Mouse (Mus musculus) forebrain, embryonic 16.5 days (tissue): ENCODE results near the gene Pagr1a. TPM values are rescaled to one million over a fixed set of nuclear protein-coding genes. Genes with fewer than 3 reads are reported as not detected.

Source experiments
- ATAC-seq: fragments of 200-750 bp; cut with Nextera tagmentation; 2 replicates; pipeline ENCODE4 v1.8.0; 2017; ENCODE audit warnings: mild to moderate bottlenecking, moderate library complexity
- H3K27ac ChIP-seq: fragments of 300-500 bp; sonication (generic); 2 replicates; pipeline ENCODE4 v1.5.1; 2014; ENCODE audit warnings: low read length, control low read depth
- H3K27me3 ChIP-seq: fragments of 300-500 bp; sonication (generic); replicated peaks from 2 replicates; pipeline ENCODE4 v1.6.1; 2014; ENCODE audit warnings: low read length; ENCODE audit not compliant: control insufficient read depth, insufficient read depth
- H3K36me3 ChIP-seq: fragments of 300-500 bp; sonication (generic); 2 replicates; pipeline ENCODE4 v1.6.1; 2014; ENCODE audit not compliant: control insufficient read depth, insufficient read depth
- H3K4me1 ChIP-seq: fragments of 300-500 bp; sonication (generic); replicated peaks from 2 replicates; pipeline ENCODE4 v1.6.1; 2014; ENCODE audit warnings: low read length; ENCODE audit not compliant: control insufficient read depth, insufficient read depth
- H3K4me2 ChIP-seq: fragments of 300-500 bp; sonication (generic); 2 replicates; pipeline ENCODE4 v1.6.1; 2014; ENCODE audit warnings: mild to moderate bottlenecking, low read length, control low read depth
- H3K4me3 ChIP-seq: fragments of 300-500 bp; sonication (generic); replicated peaks from 2 replicates; pipeline ENCODE4 v1.5.1; 2014; ENCODE audit warnings: mild to moderate bottlenecking, low read length, control low read depth
- H3K9ac ChIP-seq: fragments of 300-500 bp; sonication (generic); replicated peaks from 2 replicates; pipeline ENCODE4 v1.6.1; 2014; ENCODE audit warnings: low read depth, low read length, control low read depth
- H3K9me3 ChIP-seq: fragments of 300-500 bp; sonication (generic); 2 replicates; pipeline ENCODE4 v1.6.1; 2016; ENCODE audit warnings: low read length; ENCODE audit not compliant: control insufficient read depth
- WGBS: fragments of 180-500 bp; shearing (Covaris S2); extraction: QIAGEN DNeasy Blood & Tissue Kit; methylation state at CpG from one replicate; pipeline ENCODE4 v1.1.7; 2014; 5-methylcytosine and 5-hydroxymethylcytosine counted together
- polyA plus RNA-seq: library from polyadenylated mRNA; unstranded; fragments of >200 nt; fragmentation: Nextera tagmentation; extraction: Ambion mirVana; gene quantifications from 2 replicates; pipeline ENCODE4 v1.2.1, GENCODE M21; 2015

The Pagr1a gene
- polyA plus RNA-seq, 1 experiment from 2014 or later: 22.9 TPM

GRCm38 (mm10) chr7:127026984-127027726 lies 10.0 kb upstream of the Pagr1a start, which contains the start of gene Maz:
Gene Maz (minus strand): TSS chr7:127027037.
- H3K4me1 ChIP-seq: peaks cover 36% of the 10 kb centered on the region
- peak within 1 kb of the TSS; percentile 60 for H3K4me3 ChIP-seq
- peaks cover 7% of the 10 kb centered on the region for H3K36me3 ChIP-seq
- under 1% methylated on average over 50 of the region's 63 CpGs for WGBS
- H3K27ac ChIP-seq: peak within 1 kb of the TSS; percentile 99
- ATAC-seq: peak; percentile 92
- H3K4me2 ChIP-seq: peak within 1 kb of the TSS; percentile 92
- no peaks in the 10 kb centered on the region for H3K9me3 ChIP-seq
- peak within 1 kb of the TSS; percentile 92 for H3K9ac ChIP-seq
- no peaks in the 10 kb centered on the region for H3K27me3 ChIP-seq

GRCm38 (mm10) chr7:127026616-127026983 lies 9.4 kb upstream of the Pagr1a start:
- Histone ChIP-seq H3K9me3 (no peaks in the 10 kb centered on the region), H3K36me3 (peaks cover 7% of the 10 kb centered on the region), H3K27me3 (no peaks in the 10 kb centered on the region), H3K27ac (peak overlapping the region; percentile 99), H3K4me2 (peak overlapping the region; percentile 92; the same call in 1 of the 2 replicates), H3K9ac (peak overlapping the region; percentile 92), H3K4me3 (peak overlapping the region; percentile 60), H3K4me1 (peaks cover 40% of the 10 kb centered on the region)
- WGBS: 5% methylated on average over 7 of the region's 48 CpGs
- 0 out of 2 replicates have a peak, but pooled peaks have one; percentile 0 for ATAC-seq

GRCm38 (mm10) chr7:127026161-127026600 lies 9.0 kb upstream of the Pagr1a start:
- Histone ChIP-seq H3K36me3 (peaks cover 7% of the 10 kb centered on the region), H3K4me1 (peaks cover 45% of the 10 kb centered on the region), H3K27me3 (no peaks in the 10 kb centered on the region), H3K4me3 (peak overlapping the region; percentile 60), H3K9ac (peak overlapping the region; percentile 92), H3K9me3 (no peaks in the 10 kb centered on the region), H3K27ac (peak overlapping the region; percentile 99), H3K4me2 (peak overlapping the region; percentile 92)
- ATAC-seq: 0 out of 2 replicates have a peak, but pooled peaks have one; percentile 1
- 0% methylated on average over 21 of the region's 48 CpGs for WGBS

GRCm38 (mm10) chr7:127025556-127026160 lies 8.5 kb upstream of the Pagr1a start:
- ATAC-seq: no peak
- Histone ChIP-seq H3K27ac (peak overlapping the region; percentile 99), H3K36me3 (peaks cover 7% of the 10 kb centered on the region), H3K4me2 (peak overlapping the region; percentile 92), H3K4me3 (peak overlapping the region; percentile 60), H3K27me3 (no peaks in the 10 kb centered on the region), H3K9ac (peak overlapping the region; percentile 92), H3K4me1 (peaks cover 48% of the 10 kb centered on the region), H3K9me3 (no peaks in the 10 kb centered on the region)
- under 1% methylated on average over 59 of the region's 65 CpGs for WGBS

DNA sequence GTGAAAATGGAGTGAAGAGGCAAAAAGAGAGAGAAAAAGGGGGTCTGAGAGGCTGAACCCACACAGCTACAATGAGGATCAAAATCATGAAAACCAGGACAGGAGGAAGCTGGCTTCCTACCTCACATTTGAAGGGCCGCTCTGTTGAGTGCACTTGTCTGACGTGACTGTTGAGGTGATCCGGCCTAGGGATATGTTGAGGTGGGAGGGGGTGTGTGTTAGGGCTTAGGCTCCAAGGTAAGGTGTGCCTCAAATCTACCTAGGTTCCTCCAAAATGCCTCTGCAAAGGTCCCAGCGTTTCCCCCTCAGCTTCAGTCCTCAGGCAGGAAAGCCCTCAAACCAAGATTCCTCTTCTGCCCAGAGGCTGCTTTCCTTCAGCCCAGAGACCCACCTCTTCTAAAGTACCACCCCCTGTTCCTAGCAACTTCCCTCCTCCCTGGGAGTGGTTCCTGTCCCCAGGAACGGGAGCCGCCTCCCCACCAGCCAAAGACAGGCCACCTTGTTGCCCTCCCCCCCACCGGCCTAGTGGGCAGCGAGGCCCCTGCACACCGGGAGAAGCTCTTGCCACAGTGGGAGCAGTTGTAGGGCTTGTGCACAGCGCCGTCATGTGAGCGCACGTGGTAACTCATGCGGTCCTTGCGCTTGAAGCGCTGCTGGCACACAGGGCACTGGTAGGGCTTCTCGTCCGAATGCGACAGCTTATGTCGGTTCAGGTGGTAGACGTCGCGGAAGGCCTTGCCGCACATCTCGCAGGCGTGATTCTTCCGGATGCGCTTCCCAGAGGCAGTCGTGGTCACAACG lies 7.8 kb upstream of the Pagr1a start:
- peak overlapping the region; percentile 99 for H3K27ac ChIP-seq
- H3K9ac ChIP-seq: peak overlapping the region; percentile 92
- peaks cover 55% of the 10 kb centered on the region for H3K4me1 ChIP-seq
- peak overlapping the region; percentile 92 for H3K4me2 ChIP-seq
- peak; percentile 47 for ATAC-seq
- H3K4me3 ChIP-seq: peak overlapping the region; percentile 60
- 1% methylated on average over 30 of the region's 30 CpGs for WGBS
- no peaks in the 10 kb centered on the region for H3K27me3 ChIP-seq
- H3K36me3 ChIP-seq: peaks cover 7% of the 10 kb centered on the region
- H3K9me3 ChIP-seq: no peaks in the 10 kb centered on the region

- 17% methylated on average over 19 of the region's 19 CpGs for WGBS
- Histone ChIP-seq H3K9me3 (no peaks in the 10 kb centered on the region), H3K4me2 (peak overlapping the region; percentile 92), H3K27me3 (no peaks in the 10 kb centered on the region), H3K4me3 (peak overlapping the region; percentile 60), H3K36me3 (peaks cover 7% of the 10 kb centered on the region), H3K4me1 (peaks cover 64% of the 10 kb centered on the region), H3K9ac (peak overlapping the region; percentile 92), H3K27ac (0 out of 2 replicates have a peak overlapping the region, but pooled peaks have one; percentile 4)
- ATAC-seq: no peak
These were observed 6.9 kb upstream of the Pagr1a start for GRCm38 (mm10) chr7:127023896-127024690.

DNA sequence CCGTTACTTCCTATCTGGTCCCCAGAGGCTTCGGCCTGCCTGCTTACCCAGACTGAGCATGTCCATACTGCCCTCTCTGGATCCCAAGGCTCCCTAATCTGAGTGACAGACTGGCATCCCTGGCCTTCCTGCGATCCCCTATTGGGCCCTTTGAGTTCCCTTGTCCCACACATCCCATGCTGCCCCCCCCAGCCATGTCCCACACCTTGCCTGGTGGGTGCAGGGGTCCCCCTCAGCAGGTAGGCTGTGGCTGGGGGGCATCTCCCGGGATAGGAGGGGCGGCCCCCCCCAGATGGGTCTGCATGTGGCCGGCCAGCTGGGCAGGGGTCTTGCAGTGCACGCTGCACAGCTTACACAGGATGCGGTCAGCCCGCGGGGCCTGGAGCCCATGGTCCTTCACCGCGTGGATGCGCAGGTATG lies 6.1 kb upstream of the Pagr1a start:
- no peak for ATAC-seq
- peak overlapping the region; percentile 60 for H3K4me3 ChIP-seq
- no peaks in the 10 kb centered on the region for H3K27me3 ChIP-seq
- WGBS: 70% methylated on average over 13 of the region's 13 CpGs
- peaks cover 71% of the 10 kb centered on the region for H3K4me1 ChIP-seq
- H3K9me3 ChIP-seq: no peaks in the 10 kb centered on the region
- H3K36me3 ChIP-seq: peaks cover 7% of the 10 kb centered on the region
- no peak overlapping the region for H3K27ac ChIP-seq
- peak overlapping the region; percentile 92 for H3K4me2 ChIP-seq
- peak overlapping the region; percentile 92 for H3K9ac ChIP-seq

DNA sequence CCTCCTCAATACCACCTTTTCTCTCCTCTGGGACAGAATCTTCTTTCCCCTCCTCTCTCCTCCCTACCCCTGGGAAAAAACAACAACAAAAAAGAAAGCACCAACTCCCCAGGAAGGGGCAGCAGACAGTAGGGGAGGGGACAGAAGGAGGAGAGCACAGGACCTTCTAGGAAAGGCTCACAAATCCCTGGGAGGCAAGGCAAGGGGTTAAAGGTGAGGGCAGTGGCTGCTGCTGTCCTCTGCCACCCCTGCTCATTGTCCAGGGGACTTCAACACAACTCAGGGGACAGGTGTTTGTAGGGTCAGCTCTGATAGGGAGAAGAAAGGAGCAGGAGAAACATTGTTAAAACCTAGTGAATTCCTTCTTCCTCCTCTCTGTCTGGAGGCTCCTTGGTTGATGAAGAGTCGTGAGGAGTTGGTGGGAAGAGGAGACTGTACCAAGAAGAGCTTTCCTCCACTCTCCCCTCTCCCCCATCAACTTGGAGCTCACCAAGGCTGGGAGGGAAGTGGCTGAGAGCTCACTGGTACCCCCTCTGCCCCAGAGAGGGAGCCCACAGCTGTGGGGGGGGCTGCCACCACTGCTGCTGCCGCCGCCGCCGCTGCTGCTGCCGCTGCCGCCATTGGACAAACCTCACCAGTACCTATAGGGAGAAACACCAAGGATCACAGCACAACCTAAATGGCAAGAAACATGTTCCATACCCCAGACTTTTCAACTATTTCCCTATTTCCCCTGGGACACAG lies 5.5 kb upstream of the Pagr1a start:
- ATAC-seq: no peak
- 74% methylated on average over 7 of the region's 7 CpGs for WGBS
- Histone ChIP-seq H3K4me1 (peaks cover 71% of the 10 kb centered on the region), H3K27me3 (no peaks in the 10 kb centered on the region), H3K9ac (no peak overlapping the region), H3K27ac (no peak overlapping the region), H3K4me3 (no peak overlapping the region; the same call in 1 of the 2 replicates), H3K4me2 (peak overlapping the region; percentile 92; the same call in 1 of the 2 replicates), H3K9me3 (no peaks in the 10 kb centered on the region), H3K36me3 (peaks cover 7% of the 10 kb centered on the region)
